20 mouse cellular contexts compared by ENCODE assay signal in genomic region chr6:38049601-38050000, GRCm38 (mm10). TPM values are rescaled to one million over a fixed set of nuclear protein-coding genes. Genes with fewer than 3 reads are reported as not detected.
A peak's percentile ranks its signal among the peaks of the same experiment; 100 is the strongest.
DNase-seq lines count a peak whose midpoint lies in the region; ATAC-seq and TF ChIP-seq lines count a peak whose summit lies in the region.
"Had no signal": no experiment of that assay in that cellular context is flagged by ENCODE, and none has a peak within 500 bp of the region (broad histone marks: within the 10 kb centered on the region; RNA-seq: fewer than 3 reads in every experiment).

No protein-coding gene starts in this region.

- no peak for ATAC-seq in liver, postnatal 0 days
- no peak for ATAC-seq in liver, embryonic 12.5 days
- no peak for ATAC-seq in limb, embryonic 12.5 days (ENCODE audit: insufficient number of reproducible peaks, insufficient read depth, low FRiP score, low TSS enrichment, low read depth)

- TF ChIP-seq CTCF in kidney, adult 2 months (conservative IDR thresholded peaks at IDR 0.05; ENCODE audit: insufficient read depth, insufficient read length, low read depth, low read length): 0 out of 2 replicates have a peak, but pooled peaks have one; percentile 14
- 0 out of 2 replicates have a peak, but pooled peaks have one; percentile 20 for TF ChIP-seq CTCF in liver, postnatal 0 days (IDR thresholded peaks at IDR 0.05; ENCODE audit: low read depth)

- in situ Hi-C loops in ES-E14 (cut with MboI; ENCODE audit: low sequenced_read_pairs in 2 of 2, unreplicated experiment in 2 of 2): no loop called here

- WGBS in kidney, adult 2 months: 76% methylated on average over 6 of the region's 6 CpGs
- WGBS in liver, postnatal 0 days (ENCODE audit: insufficient replicate concordance): 73% methylated on average over 6 of the region's 6 CpGs
- WGBS in liver, embryonic 12.5 days (ENCODE audit: insufficient replicate concordance): 76% methylated on average over 6 of the region's 6 CpGs
- WGBS in limb, embryonic 12.5 days: 96% methylated on average over 6 of the region's 6 CpGs

- no peak for DNase-seq in kidney, adult 2 months
- no peak for DNase-seq in kidney, postnatal 14 days
- DNase-seq in liver, postnatal 0 days: no peak
- DNase-seq in ES-E14 (ENCODE audit: low read depth, low spot score): no peak
- no peak for DNase-seq in adrenal gland, postnatal 25 days
- DNase-seq: gastrocnemius, postnatal 36 days; lung, adult 18-20 months; right cerebral cortex, postnatal 25 days; thymus, postnatal 36 days had no signal

- peaks cover 2% of the 10 kb centered on the region for H3K36me3 ChIP-seq in kidney, adult 2 months (ENCODE audit: control insufficient read depth, insufficient read depth, low read length)
- no peaks in the 10 kb centered on the region for H3K36me3 ChIP-seq in liver, postnatal 0 days (replicated peaks; ENCODE audit: insufficient read depth, low read length)
- H3K36me3 ChIP-seq in liver, embryonic 12.5 days: no peaks in the 10 kb centered on the region
- H3K36me3 ChIP-seq in ES-E14 (ENCODE audit: control insufficient read depth, insufficient read depth, low read length, poor library complexity, severe bottlenecking): no peaks in the 10 kb centered on the region
- H3K36me3 ChIP-seq in limb, embryonic 12.5 days: no peaks in the 10 kb centered on the region
- H3K36me3 ChIP-seq: forebrain, embryonic 12.5 days; hindbrain, embryonic 10.5 days; limb, embryonic 13.5 days; midbrain, embryonic 12.5 days had no signal

- H3K9me3 ChIP-seq in liver, postnatal 0 days (ENCODE audit: low read length): no peaks in the 10 kb centered on the region
- H3K9me3 ChIP-seq in liver, embryonic 12.5 days (replicated peaks): no peaks in the 10 kb centered on the region
- H3K9me3 ChIP-seq in ES-E14 (ENCODE audit: control insufficient read depth, insufficient read depth, low read depth, low read length): no peaks in the 10 kb centered on the region
- no peaks in the 10 kb centered on the region for H3K9me3 ChIP-seq in limb, embryonic 12.5 days
- H3K9me3 ChIP-seq: forebrain, embryonic 12.5 days; hindbrain, embryonic 10.5 days; midbrain, embryonic 12.5 days had no signal

- H3K27me3 ChIP-seq in kidney, adult 2 months (replicated peaks; ENCODE audit: control insufficient read depth, insufficient read depth, low read length): no peaks in the 10 kb centered on the region
- no peaks in the 10 kb centered on the region for H3K27me3 ChIP-seq in liver, postnatal 0 days (ENCODE audit: insufficient read depth, low read length)
- no peaks in the 10 kb centered on the region for H3K27me3 ChIP-seq in liver, embryonic 12.5 days (replicated peaks)
- H3K27me3 ChIP-seq in limb, embryonic 12.5 days: no peaks in the 10 kb centered on the region
- H3K27me3 ChIP-seq: CH12.LX; forebrain, embryonic 12.5 days; limb, embryonic 13.5 days; midbrain, embryonic 12.5 days had no signal

- H3K4me2 ChIP-seq in liver, postnatal 0 days (ENCODE audit: low read depth, low read length): no peak overlapping the region
- no peak overlapping the region for H3K4me2 ChIP-seq in liver, embryonic 12.5 days
- no peak overlapping the region for H3K4me2 ChIP-seq in limb, embryonic 12.5 days
- H3K4me2 ChIP-seq: forebrain, embryonic 12.5 days; limb, embryonic 13.5 days; midbrain, embryonic 12.5 days had no signal

- TF ChIP-seq EP300 in liver, postnatal 0 days (IDR thresholded peaks at IDR 0.05; ENCODE audit: low read depth): no peak

- no peak overlapping the region for H3K27ac ChIP-seq in kidney, adult 2 months (ENCODE audit: insufficient read depth, low read depth, low read length)
- H3K27ac ChIP-seq in liver, postnatal 0 days (ENCODE audit: low read depth): 0 out of 2 replicates have a peak overlapping the region, but pooled peaks have one; percentile 1
- no peak overlapping the region for H3K27ac ChIP-seq in liver, embryonic 12.5 days
- H3K27ac ChIP-seq in ES-E14 (ENCODE audit: insufficient read depth, low read depth, low read length, poor library complexity, severe bottlenecking): no peak overlapping the region
- H3K27ac ChIP-seq in limb, embryonic 12.5 days: 0 out of 2 replicates have a peak overlapping the region, but pooled peaks have one; percentile 45
- H3K27ac ChIP-seq: forebrain, embryonic 12.5 days; midbrain, embryonic 12.5 days had no signal

- 0 out of 2 replicates have a peak, but pooled peaks cover 2% of the 10 kb centered on the region for H3K4me1 ChIP-seq in kidney, adult 2 months (ENCODE audit: control insufficient read depth, insufficient read depth, low read length)
- no peaks in the 10 kb centered on the region for H3K4me1 ChIP-seq in liver, postnatal 0 days (ENCODE audit: insufficient read depth)
- H3K4me1 ChIP-seq in liver, embryonic 12.5 days: peaks cover 4% of the 10 kb centered on the region; the same call in 1 of the 2 replicates
- peaks cover 0 to 5% of the 10 kb centered on the region in 2 experiments; a peak in 2 of 4 replicates for H3K4me1 ChIP-seq in ES-E14 (ENCODE audit: control insufficient read depth in 2 of 2, insufficient read depth in 2 of 2, low read length in 2 of 2, poor library complexity in 1 of 2)
- H3K4me1 ChIP-seq in limb, embryonic 12.5 days (replicated peaks): peaks cover 40% of the 10 kb centered on the region

- TF ChIP-seq POLR2A in kidney, adult 2 months (IDR thresholded peaks at IDR 0.05; ENCODE audit: low read depth, low read length): no peak

- no peak overlapping the region for H3K4me3 ChIP-seq in kidney, adult 2 months (ENCODE audit: insufficient read depth, low read depth, low read length)
- no peak overlapping the region for H3K4me3 ChIP-seq in liver, postnatal 0 days (ENCODE audit: low read depth, low read length)
- H3K4me3 ChIP-seq in liver, embryonic 12.5 days: no peak overlapping the region
- no peak overlapping the region for H3K4me3 ChIP-seq in ES-E14 (ENCODE audit: insufficient read depth in 1 of 2, low read depth in 1 of 2, low read length in 2 of 2, poor library complexity in 1 of 2, severe bottlenecking in 1 of 2)
- H3K4me3 ChIP-seq in limb, embryonic 12.5 days (replicated peaks): no peak overlapping the region
- H3K4me3 ChIP-seq: forebrain, embryonic 12.5 days; hindbrain, embryonic 10.5 days; limb, embryonic 13.5 days; midbrain, embryonic 12.5 days had no signal

- no peak overlapping the region for H3K9ac ChIP-seq in liver, postnatal 0 days (replicated peaks)
- H3K9ac ChIP-seq in liver, embryonic 12.5 days: no peak overlapping the region
- no peak overlapping the region for H3K9ac ChIP-seq in ES-E14 (ENCODE audit: insufficient read depth, low read depth, low read length, poor library complexity, severe bottlenecking)
- H3K9ac ChIP-seq in limb, embryonic 12.5 days (replicated peaks): no peak overlapping the region
- H3K9ac ChIP-seq: forebrain, embryonic 12.5 days; limb, embryonic 13.5 days; midbrain, embryonic 12.5 days had no signal

TF ChIP-seq in ES-E14, 5 proteins besides CTCF, POLR2A, EP300 and RAD21:
- TF ChIP-seq ZNF384 (IDR thresholded peaks at IDR 0.05; ENCODE audit: low read depth, low read length) (no peak), HCFC1 (IDR thresholded peaks at IDR 0.05; ENCODE audit: borderline replicate concordance, insufficient read depth, low read length) (no peak), CHD2 (IDR thresholded peaks at IDR 0.05; ENCODE audit: low read depth, low read length) (no peak), MAFK (IDR thresholded peaks at IDR 0.05; ENCODE audit: insufficient read depth, low read depth, low read length) (no peak), ZC3H11A (IDR thresholded peaks at IDR 0.05; ENCODE audit: borderline replicate concordance, low read depth, low read length) (0 out of 2 replicates have a peak, but pooled peaks have one; percentile 8)

RNA-seq across cellular contexts. Expression of gene Svopl, which starts 2.8 kb away (rescaled TPM):
- polyA plus RNA-seq in kidney, adult 2 months (2012; rRNA removed): 13.5 and 14.3 TPM in 2 replicates
- 0.08 and 0.15 TPM in 2 replicates for polyA plus RNA-seq in liver, postnatal 0 days (2015; fragmentation: Nextera tagmentation; extraction: Ambion mirVana)
- polyA plus RNA-seq in liver, embryonic 12.5 days (2016; fragmentation: Nextera tagmentation; extraction: Ambion mirVana): 0.05 TPM in 1 of 2 replicates, not detected in the other
- total RNA-seq in ES-E14 (2012; rRNA removed): 0.18 and 0.21 TPM in 2 replicates
- 7.5 and 8.0 TPM in 2 replicates for polyA plus RNA-seq in limb, embryonic 12.5 days (2016; fragmentation: Nextera tagmentation; extraction: Ambion mirVana)
- 1.7 and 1.9 TPM in 2 replicates for total RNA-seq in adrenal gland, postnatal 25 days (2021)
- total RNA-seq: CH12.LX; left cerebral cortex, adult 18-20 months had no signal

RNA-seq across cellular contexts. Expression of gene Tmem213, which starts 59.5 kb away (rescaled TPM):
- polyA plus RNA-seq in kidney, adult 2 months (2012; rRNA removed): 240 and 279 TPM in 2 replicates
- polyA plus RNA-seq in liver, postnatal 0 days (2015; fragmentation: Nextera tagmentation; extraction: Ambion mirVana): not detected in 2 replicates
- polyA plus RNA-seq in liver, embryonic 12.5 days (2016; fragmentation: Nextera tagmentation; extraction: Ambion mirVana): not detected in 2 replicates
- 1.0 TPM in 1 of 2 replicates, not detected in the other for total RNA-seq in ES-E14 (2012; rRNA removed)
- 0.71 and 0.73 TPM in 2 replicates for polyA plus RNA-seq in limb, embryonic 12.5 days (2016; fragmentation: Nextera tagmentation; extraction: Ambion mirVana)
- total RNA-seq in adrenal gland, postnatal 25 days (2021): not detected in 2 replicates
- total RNA-seq: CH12.LX; gastrocnemius, postnatal 36 days; left cerebral cortex, adult 18-20 months had no signal
- polyA plus RNA-seq: forebrain, embryonic 12.5 days; heart, embryonic 14.5 days; hindbrain, embryonic 10.5 days; inflammation-experienced regulatory T-cells, adult 6 months; midbrain, embryonic 12.5 days; neural tube, embryonic 14.5 days had no signal

Comparison
In these comparisons a context has a peak if more than half of its experiments do, and no peak if none do; other contexts are left out.
1. H3K27ac ChIP-seq: peak in liver, postnatal 0 days (single experiment) and limb, embryonic 12.5 days (single experiment); none in kidney, adult 2 months (single experiment), liver, embryonic 12.5 days (single experiment) and ES-E14 (single experiment).
2. RNA of gene Tmem213, which starts 59.5 kb away (polyA plus RNA-seq): 240 to 279 TPM in kidney, adult 2 months; 0.71 to 0.73 TPM in limb, embryonic 12.5 days, not detected in liver, postnatal 0 days and not detected in liver, embryonic 12.5 days; every median in the first group is over 100 times any median in the second.